Mouse (Mus musculus): ENCODE measurements around the gene Hoxc12.

DNA sequence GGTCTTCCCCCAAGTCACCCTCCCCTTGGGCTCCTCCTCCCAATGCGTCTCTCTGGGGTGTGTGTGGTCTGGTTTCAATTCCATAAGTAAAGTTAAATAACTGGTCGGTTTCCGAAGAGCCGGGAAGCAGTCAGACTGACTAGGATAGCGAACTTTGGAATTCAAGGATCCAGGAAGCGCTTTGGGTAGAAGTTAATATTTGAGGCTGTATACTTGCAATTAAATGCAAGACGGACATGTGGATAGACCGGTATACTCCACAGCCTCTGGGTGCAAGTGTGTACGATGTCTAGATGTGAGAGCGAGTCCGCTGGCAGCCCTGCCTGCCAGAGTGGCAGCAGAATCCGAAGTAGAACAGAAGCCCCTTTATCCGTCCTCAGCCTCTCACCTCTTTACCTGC, 25.9 kb downstream of the Hoxc12 start:
- TF ChIP-seq POLR2A (IDR thresholded peaks at IDR 0.05; ENCODE audit: borderline replicate concordance, insufficient read depth, low read length) (no peak), CTCF (IDR thresholded peaks at IDR 0.05; ENCODE audit: borderline replicate concordance, insufficient read depth, low read depth, low read length) (no peak)

Data from cerebellum, adult 2 months (tissue).